Mouse (Mus musculus) C2C12 (cell line): ENCODE data around the gene Hfe. TPM values are rescaled to one million over a fixed set of nuclear protein-coding genes. Genes with fewer than 3 reads are reported as not detected.
"Not testable (repeated sequence)": the region's sequence is repeated elsewhere in the genome, so short reads cannot be mapped to it uniquely, and the experiment has no call there.

Experiments
- H3K27me3 ChIP-seq: one replicate; pipeline ENCODE4 v1.6.1; 2011; ENCODE audit not compliant: control insufficient read depth, insufficient read depth, insufficient read length
- H3K36me3 ChIP-seq: one replicate; pipeline ENCODE4 v1.6.1; 2011; ENCODE audit not compliant: control insufficient read depth, insufficient read depth
- H3K4me3 ChIP-seq: one replicate; pipeline ENCODE4 v1.5.1; 2011; ENCODE audit warnings: mild to moderate bottlenecking, control low read depth; ENCODE audit not compliant: poor library complexity, insufficient read depth, severe bottlenecking
- H3K79me2 ChIP-seq: one replicate; pipeline ENCODE4 v1.6.1; 2011; ENCODE audit not compliant: control insufficient read depth, insufficient read depth
- H3K79me3 ChIP-seq: one replicate; pipeline ENCODE4 v1.6.1; 2011; ENCODE audit warnings: low read depth, control low read depth
- H3ac ChIP-seq: one replicate; pipeline ENCODE3; 2011; ENCODE audit warnings: low read depth; ENCODE audit not compliant: control insufficient read depth, insufficient read length
- CEBPB ChIP-seq: IDR thresholded peaks from one replicate; pipeline ENCODE4 v1.6.1; 2011; ENCODE audit warnings: low read depth, mild to moderate bottlenecking, control low read depth, moderate library complexity
- CTCF ChIP-seq: IDR thresholded peaks from one replicate; pipeline ENCODE4 v1.5.1; 2011; ENCODE audit not compliant: control insufficient read depth, insufficient read depth, insufficient read length
- FOSL1 ChIP-seq: IDR thresholded peaks from one replicate; pipeline ENCODE4 v1.8.0; 2011; ENCODE audit warnings: mild to moderate bottlenecking, low read length; ENCODE audit not compliant: poor library complexity, insufficient read depth, severe bottlenecking
- MAX ChIP-seq: IDR thresholded peaks from one replicate; pipeline ENCODE4 v1.6.1; 2011; ENCODE audit warnings: mild to moderate bottlenecking, control low read depth
- MYOD1 ChIP-seq: IDR thresholded peaks from one replicate; pipeline ENCODE4 v1.6.1; 2011; ENCODE audit warnings: low read depth; ENCODE audit not compliant: control insufficient read depth, insufficient read length
- MYOG ChIP-seq: IDR thresholded peaks from one replicate; pipeline ENCODE4 v1.6.1; 2011; ENCODE audit not compliant: control insufficient read depth, insufficient read length; ENCODE audit errors: extremely low read depth
- USF1 ChIP-seq: IDR thresholded peaks from one replicate; pipeline ENCODE4 v1.6.1; 2011; ENCODE audit warnings: low read depth, mild to moderate bottlenecking, control low read depth, moderate library complexity
- polyA plus RNA-seq: library from polyadenylated mRNA; unstranded; fragments of >200 nt; fragmentation: generic; extraction: Trizol; gene quantifications from one replicate; pipeline ENCODE4 v1.2.1, GENCODE M21; 2012; ENCODE audit warnings: missing spikeins

The Hfe gene
- polyA plus RNA-seq, 1 experiment = 0.91 TPM

DNA sequence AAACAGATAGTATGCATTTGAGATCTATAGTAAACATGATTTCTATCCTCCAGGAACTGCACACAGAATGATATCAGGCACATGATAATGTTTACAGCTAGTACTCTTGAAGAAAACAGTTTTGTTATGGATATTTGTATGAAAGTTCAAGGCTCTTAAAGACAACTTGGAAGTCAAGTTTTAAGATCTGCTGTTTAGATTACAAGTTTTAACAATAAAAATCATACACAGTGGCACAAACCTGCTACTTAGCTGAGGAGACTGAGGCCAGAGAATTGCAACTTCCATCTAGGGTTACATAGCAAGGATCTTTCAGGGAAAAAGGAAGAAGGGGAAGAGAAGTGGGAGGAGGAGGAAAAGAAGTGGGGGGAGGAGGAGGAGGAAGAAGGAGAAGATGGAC lies 44.3 kb upstream of the Hfe start:
- no peak for TF ChIP-seq MAX
- no peak for TF ChIP-seq CTCF
- TF ChIP-seq MYOG = no peak
- Histone ChIP-seq H3K27me3 (no peaks in the 10 kb centered on the region), H3ac (no peak overlapping the region), H3K79me3 (no peaks in the 10 kb centered on the region), H3K36me3 (no peaks in the 10 kb centered on the region), H3K79me2 (no peaks in the 10 kb centered on the region), H3K4me3 (no peak overlapping the region)

- no peaks in the 10 kb centered on the region for H3K79me2 ChIP-seq
- H3K36me3 ChIP-seq = no peaks in the 10 kb centered on the region
- no peak overlapping the region for H3K4me3 ChIP-seq
- TF ChIP-seq USF1 (no peak), MAX (no peak)
- no peaks in the 10 kb centered on the region for H3K27me3 ChIP-seq
- H3ac ChIP-seq = peak overlapping the region; percentile 24
- no peaks in the 10 kb centered on the region for H3K79me3 ChIP-seq
These were observed 42.8 kb upstream of the Hfe start for GRCm38 (mm10) chr13:23753314-23754078.

DNA sequence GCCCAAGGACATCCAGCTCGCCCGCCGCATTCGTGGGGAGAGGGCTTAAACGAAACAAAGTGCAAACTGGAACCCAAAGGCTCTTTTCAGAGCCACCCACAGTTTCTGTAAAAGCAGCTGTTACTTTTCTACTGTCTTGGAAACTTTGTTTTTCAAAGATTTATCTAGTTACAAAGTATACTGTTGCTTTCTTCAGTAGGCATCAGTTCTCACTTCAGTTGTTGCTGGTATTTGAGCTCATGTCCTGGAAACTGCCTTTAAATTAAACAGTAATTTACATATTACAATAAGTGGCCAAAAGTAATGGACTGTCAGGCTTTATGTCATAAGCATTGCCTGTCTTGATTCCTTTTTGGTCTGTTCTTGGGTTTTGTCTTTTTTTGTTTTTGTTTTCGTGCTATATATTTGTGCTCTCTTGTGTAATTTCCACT lies 42.1 kb upstream of the Hfe start:
- TF ChIP-seq USF1 (no peak), CTCF (no peak), MAX (no peak), MYOG (no peak), MYOD1 (no peak), FOSL1 (no peak), CEBPB (no peak)
- Histone ChIP-seq H3K27me3 (no peaks in the 10 kb centered on the region), H3K36me3 (no peaks in the 10 kb centered on the region), H3K79me3 (no peaks in the 10 kb centered on the region), H3K4me3 (peak overlapping the region; percentile 7), H3K79me2 (no peaks in the 10 kb centered on the region), H3ac (peak overlapping the region; percentile 59)

- H3K79me3 ChIP-seq, H3K79me2 ChIP-seq, H3K36me3 ChIP-seq, H3K27me3 ChIP-seq: not testable (repeated sequence)
- H3ac ChIP-seq = peak within 1 kb of the TSS; percentile 67
- peak within 1 kb of the TSS; percentile 14 for H3K4me3 ChIP-seq
These were observed 41.5 kb upstream of the Hfe start, which contains the start of gene Hist1h3b for GRCm38 (mm10) chr13:23752067-23752741. Hist1h3b (plus strand) TSS chr13:23752267.

DNA sequence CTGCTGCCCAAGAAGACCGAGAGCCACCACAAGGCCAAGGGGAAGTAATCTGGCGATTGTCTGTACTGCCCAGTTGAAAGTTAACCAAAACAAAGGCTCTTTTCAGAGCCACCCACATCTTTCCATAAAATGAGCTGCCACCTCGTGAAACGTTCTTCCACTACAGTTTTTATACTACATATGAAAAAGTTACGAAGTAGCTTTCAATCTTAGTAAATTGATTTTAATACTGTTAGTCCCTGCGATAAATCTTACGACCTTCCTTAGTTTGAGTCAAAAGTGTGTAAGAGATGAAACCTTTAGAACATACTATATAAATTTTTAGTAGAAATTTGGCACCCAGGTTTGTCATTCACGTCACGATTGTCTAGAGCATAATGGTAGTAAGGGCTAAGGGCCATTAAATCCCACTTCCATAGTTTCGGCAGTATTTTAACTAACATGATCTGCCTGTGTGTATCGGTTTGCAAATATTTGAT lies 40.9 kb upstream of the Hfe start:
- Histone ChIP-seq H3K27me3 (no peaks in the 10 kb centered on the region), H3K79me3 (no peaks in the 10 kb centered on the region), H3K36me3 (no peaks in the 10 kb centered on the region), H3K79me2 (no peaks in the 10 kb centered on the region), H3ac (peak overlapping the region; percentile 67), H3K4me3 (peak overlapping the region; percentile 14)
- TF ChIP-seq CTCF (no peak), CEBPB (no peak), FOSL1 (no peak), MAX (no peak), USF1 (no peak), MYOG (no peak), MYOD1 (no peak)

GRCm38 (mm10) chr13:23750839-23751477 lies 40.3 kb upstream of the Hfe start, which contains the start of gene Hist1h2ab:
Hist1h2ab (plus strand) TSS chr13:23751126.
- H3K79me2 ChIP-seq, H3K27me3 ChIP-seq, H3K36me3 ChIP-seq, H3K79me3 ChIP-seq: not testable (repeated sequence)
- Histone ChIP-seq H3ac (peak within 1 kb of the TSS; percentile 67), H3K4me3 (peak within 1 kb of the TSS; percentile 14)
- peak; percentile 10 for TF ChIP-seq CEBPB
